Mouse (Mus musculus): ENCODE measurements around the gene Galntl6. TPM values are rescaled to one million over a fixed set of nuclear protein-coding genes. Genes with fewer than 3 reads are reported as not detected.

Galntl6 gene
- polyA plus RNA-seq, 1 experiment: 0.37 TPM

DNA sequence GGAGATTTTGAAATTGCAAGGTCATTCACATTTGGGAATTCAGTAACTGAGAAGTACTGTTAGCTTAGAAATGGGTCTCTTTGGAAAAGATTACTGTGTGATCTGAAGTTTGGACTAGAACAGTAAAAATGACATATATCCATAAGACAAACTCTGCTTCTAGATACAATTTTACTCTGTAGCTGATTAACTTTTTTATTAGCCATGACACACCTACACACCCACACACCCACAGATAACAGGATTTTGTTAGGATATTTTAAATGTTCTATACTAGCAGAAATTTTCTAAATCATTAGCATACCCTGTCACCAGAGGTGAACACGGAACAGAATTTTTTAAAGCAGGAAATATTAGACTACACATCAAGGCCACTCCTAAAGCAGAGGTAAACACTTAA is 722.7 kb downstream of the Galntl6 start:
- H3K4me3 ChIP-seq (replicated peaks; ENCODE audit: control insufficient read depth, low read depth, low read length): no peak overlapping the region
- WGBS: 63% methylated on average over 1 of the region's 1 CpGs
- no peak overlapping the region for H3K27ac ChIP-seq (ENCODE audit: control insufficient read depth, insufficient read depth, low read depth, low read length, poor library complexity)
- TF ChIP-seq CTCF (IDR thresholded peaks at IDR 0.05; ENCODE audit: control insufficient read depth, insufficient read depth, low read length) (no peak), POLR2A (IDR thresholded peaks at IDR 0.05; ENCODE audit: borderline replicate concordance, control insufficient read depth, low read depth, low read length) (no peak)
- no peaks in the 10 kb centered on the region for H3K4me1 ChIP-seq (ENCODE audit: control insufficient read depth, insufficient read depth, low read length)

DNA sequence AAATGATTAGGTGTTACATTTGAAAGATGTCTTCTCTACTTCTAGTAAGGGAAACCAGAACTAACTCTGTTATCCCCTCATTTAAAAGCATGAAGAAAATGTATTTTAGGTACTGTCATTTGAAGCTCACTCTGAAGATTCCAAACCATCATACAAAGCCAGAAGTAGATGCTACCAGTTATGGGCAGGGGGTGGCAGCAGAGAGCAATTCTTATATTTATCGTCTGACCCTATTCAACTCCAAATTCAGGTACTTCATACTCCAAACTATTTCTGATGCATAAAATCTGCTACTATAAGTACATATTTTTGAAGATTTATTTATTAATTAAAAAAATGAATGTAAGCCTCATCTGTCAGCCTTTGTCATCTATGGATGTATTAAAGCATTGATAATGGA is 765.5 kb downstream of the Galntl6 start:
- Histone ChIP-seq H3K4me1 (ENCODE audit: control insufficient read depth, insufficient read depth, low read length) (no peaks in the 10 kb centered on the region), H3K27ac (ENCODE audit: control insufficient read depth, insufficient read depth, low read depth, low read length, poor library complexity) (no peak overlapping the region), H3K4me3 (replicated peaks; ENCODE audit: control insufficient read depth, low read depth, low read length) (no peak overlapping the region)
- 17% methylated on average over 1 of the region's 1 CpGs for WGBS
- TF ChIP-seq CTCF (IDR thresholded peaks at IDR 0.05; ENCODE audit: control insufficient read depth, insufficient read depth, low read length) (no peak), POLR2A (IDR thresholded peaks at IDR 0.05; ENCODE audit: borderline replicate concordance, control insufficient read depth, low read depth, low read length) (no peak)

DNA sequence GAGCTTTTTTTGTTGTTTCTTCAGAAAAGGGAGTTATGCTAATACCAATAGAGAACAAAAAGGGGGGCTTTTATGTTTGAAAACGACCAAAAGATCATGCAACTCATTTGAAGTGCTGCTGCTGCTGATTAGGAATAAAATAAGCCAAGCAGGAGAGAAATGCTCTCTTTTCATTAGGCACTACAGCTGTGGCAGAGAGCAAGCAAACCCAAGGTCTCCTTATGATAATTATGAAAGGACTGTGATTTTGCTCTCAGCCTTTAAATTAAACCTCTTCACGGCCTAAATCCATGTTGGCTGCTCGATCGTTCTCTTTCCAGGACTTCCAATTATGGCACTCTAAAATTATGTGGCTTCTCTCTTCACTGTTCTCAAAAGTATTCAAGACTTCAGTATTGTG is 825.7 kb downstream of the Galntl6 start:
- TF ChIP-seq CTCF (IDR thresholded peaks at IDR 0.05; ENCODE audit: control insufficient read depth, insufficient read depth, low read length) (no peak), POLR2A (IDR thresholded peaks at IDR 0.05; ENCODE audit: borderline replicate concordance, control insufficient read depth, low read depth, low read length) (no peak)
- Histone ChIP-seq H3K4me3 (replicated peaks; ENCODE audit: control insufficient read depth, low read depth, low read length) (no peak overlapping the region), H3K4me1 (ENCODE audit: control insufficient read depth, insufficient read depth, low read length) (no peaks in the 10 kb centered on the region), H3K27ac (ENCODE audit: control insufficient read depth, insufficient read depth, low read depth, low read length, poor library complexity) (no peak overlapping the region)
- WGBS: 75% methylated on average over 4 of the region's 4 CpGs

DNA sequence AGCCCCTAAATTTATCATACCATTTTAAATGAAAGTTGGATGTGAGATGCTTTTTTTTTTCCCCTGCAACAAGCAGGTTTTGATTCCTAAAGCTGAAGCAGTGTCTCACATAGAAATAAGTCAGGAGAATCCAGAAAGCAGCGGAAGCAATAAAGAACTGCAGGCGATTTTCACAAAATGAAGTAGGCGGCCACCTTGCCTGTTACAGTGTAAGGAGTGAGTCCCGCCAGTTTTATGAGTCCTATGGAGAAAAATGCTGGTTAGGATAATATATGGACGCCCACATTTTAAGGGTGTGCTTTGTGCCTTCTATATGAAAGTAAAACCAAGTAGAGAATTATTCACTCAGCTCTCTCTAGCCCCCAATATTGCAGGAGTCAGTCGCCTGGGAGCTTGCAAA is 827.5 kb downstream of the Galntl6 start:
- TF ChIP-seq CTCF (IDR thresholded peaks at IDR 0.05; ENCODE audit: control insufficient read depth, insufficient read depth, low read length) (no peak), POLR2A (IDR thresholded peaks at IDR 0.05; ENCODE audit: borderline replicate concordance, control insufficient read depth, low read depth, low read length) (no peak)
- H3K27ac ChIP-seq (ENCODE audit: control insufficient read depth, insufficient read depth, low read depth, low read length, poor library complexity): no peak overlapping the region
- H3K4me3 ChIP-seq (replicated peaks; ENCODE audit: control insufficient read depth, low read depth, low read length): no peak overlapping the region
- no peaks in the 10 kb centered on the region for H3K4me1 ChIP-seq (ENCODE audit: control insufficient read depth, insufficient read depth, low read length)
- 76% methylated on average over 6 of the region's 6 CpGs for WGBS

DNA sequence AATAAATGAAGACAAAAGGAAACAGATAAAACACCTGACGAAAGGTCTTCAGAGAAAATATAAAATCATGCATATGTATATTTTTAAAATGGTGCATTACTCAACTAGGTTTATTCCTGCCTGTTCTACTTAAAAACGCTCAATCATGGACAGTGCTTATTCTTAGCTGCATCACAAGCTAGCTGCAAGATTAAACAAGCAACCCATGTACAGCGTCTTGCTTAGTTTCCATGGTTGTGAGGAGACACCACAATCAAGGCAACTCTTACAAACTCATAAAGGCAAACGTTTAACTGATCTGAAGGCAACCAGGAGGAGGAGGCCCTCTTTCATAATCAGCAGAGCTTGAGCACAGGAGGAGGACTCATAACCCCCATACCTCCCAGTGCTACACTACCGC is 830.7 kb downstream of the Galntl6 start:
- H3K27ac ChIP-seq (ENCODE audit: control insufficient read depth, insufficient read depth, low read depth, low read length, poor library complexity): no peak overlapping the region
- H3K4me1 ChIP-seq (ENCODE audit: control insufficient read depth, insufficient read depth, low read length): no peaks in the 10 kb centered on the region
- WGBS: 73% methylated on average over 5 of the region's 5 CpGs
- TF ChIP-seq POLR2A (IDR thresholded peaks at IDR 0.05; ENCODE audit: borderline replicate concordance, control insufficient read depth, low read depth, low read length): no peak
- no peak for TF ChIP-seq CTCF (IDR thresholded peaks at IDR 0.05; ENCODE audit: control insufficient read depth, insufficient read depth, low read length)
- H3K4me3 ChIP-seq (replicated peaks; ENCODE audit: control insufficient read depth, low read depth, low read length): no peak overlapping the region

DNA sequence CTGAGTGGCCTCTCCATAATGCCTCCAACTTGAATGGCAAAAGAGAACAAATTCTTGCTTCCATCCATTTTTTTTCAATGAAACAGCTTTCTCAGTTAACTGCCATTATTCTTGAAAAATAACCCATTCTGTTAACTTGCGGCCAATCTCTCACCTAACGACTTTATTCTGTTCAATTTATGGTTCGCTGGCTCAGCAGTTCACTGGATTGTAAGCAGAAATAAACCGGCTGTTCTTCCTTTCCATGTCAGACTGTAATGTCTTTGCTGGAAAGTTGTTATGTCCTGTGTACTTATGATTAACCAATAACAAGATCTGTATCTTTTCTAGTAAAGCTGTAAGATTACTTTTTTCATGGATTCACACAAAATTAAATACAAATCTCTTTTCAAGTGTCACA is 837.8 kb downstream of the Galntl6 start:
- TF ChIP-seq CTCF (IDR thresholded peaks at IDR 0.05; ENCODE audit: control insufficient read depth, insufficient read depth, low read length): no peak
- no peak for TF ChIP-seq POLR2A (IDR thresholded peaks at IDR 0.05; ENCODE audit: borderline replicate concordance, control insufficient read depth, low read depth, low read length)
- Histone ChIP-seq H3K4me3 (replicated peaks; ENCODE audit: control insufficient read depth, low read depth, low read length) (no peak overlapping the region), H3K27ac (ENCODE audit: control insufficient read depth, insufficient read depth, low read depth, low read length, poor library complexity) (no peak overlapping the region), H3K4me1 (ENCODE audit: control insufficient read depth, insufficient read depth, low read length) (no peaks in the 10 kb centered on the region)
- WGBS: 84% methylated on average over 4 of the region's 4 CpGs

DNA sequence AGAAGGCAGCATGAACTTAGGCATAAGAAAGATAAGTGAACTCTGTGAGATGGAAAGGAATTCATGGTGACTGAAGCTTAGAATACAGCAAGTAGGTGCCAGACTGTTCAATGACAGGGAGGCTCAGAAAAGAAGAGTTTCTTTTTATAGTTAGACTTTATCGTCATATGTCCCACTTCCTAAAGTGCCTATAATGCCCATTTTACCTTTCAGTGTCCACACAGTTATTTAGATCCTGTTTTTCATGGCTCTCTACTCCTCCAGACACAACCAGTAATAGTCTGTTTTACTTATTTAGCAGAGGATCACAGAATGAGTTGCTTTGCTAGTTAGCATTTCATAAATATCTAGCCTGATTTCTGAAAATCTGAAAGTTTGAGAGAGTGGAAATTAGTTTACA is 838.7 kb downstream of the Galntl6 start:
- Histone ChIP-seq H3K4me3 (replicated peaks; ENCODE audit: control insufficient read depth, low read depth, low read length) (no peak overlapping the region), H3K4me1 (ENCODE audit: control insufficient read depth, insufficient read depth, low read length) (no peaks in the 10 kb centered on the region), H3K27ac (ENCODE audit: control insufficient read depth, insufficient read depth, low read depth, low read length, poor library complexity) (no peak overlapping the region)
- 78% methylated on average over 1 of the region's 1 CpGs for WGBS
- no peak for TF ChIP-seq CTCF (IDR thresholded peaks at IDR 0.05; ENCODE audit: control insufficient read depth, insufficient read depth, low read length)
- no peak for TF ChIP-seq POLR2A (IDR thresholded peaks at IDR 0.05; ENCODE audit: borderline replicate concordance, control insufficient read depth, low read depth, low read length)

DNA sequence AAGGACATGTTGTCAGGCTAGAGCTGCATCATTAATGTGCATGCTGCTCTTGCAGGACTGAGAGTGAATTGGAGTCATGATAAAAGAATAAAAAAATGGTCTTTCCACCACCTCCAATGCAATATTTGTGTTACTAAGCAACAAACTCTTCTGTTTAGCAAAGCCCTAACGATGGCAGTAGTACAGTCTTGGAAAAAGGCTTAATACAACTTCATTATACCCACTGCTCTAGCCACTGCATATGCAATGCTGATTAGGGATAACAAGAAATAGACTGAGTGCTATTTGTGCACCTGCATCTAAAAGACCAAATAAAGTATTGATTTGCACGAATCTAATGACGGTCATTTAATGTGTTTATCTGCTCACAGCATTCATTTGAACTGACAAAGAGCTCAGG is 880.2 kb downstream of the Galntl6 start:
- TF ChIP-seq POLR2A (IDR thresholded peaks at IDR 0.05; ENCODE audit: borderline replicate concordance, control insufficient read depth, low read depth, low read length) (no peak), CTCF (IDR thresholded peaks at IDR 0.05; ENCODE audit: control insufficient read depth, insufficient read depth, low read length) (no peak)
- Histone ChIP-seq H3K27ac (ENCODE audit: control insufficient read depth, insufficient read depth, low read depth, low read length, poor library complexity) (no peak overlapping the region), H3K4me1 (ENCODE audit: control insufficient read depth, insufficient read depth, low read length) (no peaks in the 10 kb centered on the region), H3K4me3 (replicated peaks; ENCODE audit: control insufficient read depth, low read depth, low read length) (no peak overlapping the region)
- 73% methylated on average over 3 of the region's 3 CpGs for WGBS

DNA sequence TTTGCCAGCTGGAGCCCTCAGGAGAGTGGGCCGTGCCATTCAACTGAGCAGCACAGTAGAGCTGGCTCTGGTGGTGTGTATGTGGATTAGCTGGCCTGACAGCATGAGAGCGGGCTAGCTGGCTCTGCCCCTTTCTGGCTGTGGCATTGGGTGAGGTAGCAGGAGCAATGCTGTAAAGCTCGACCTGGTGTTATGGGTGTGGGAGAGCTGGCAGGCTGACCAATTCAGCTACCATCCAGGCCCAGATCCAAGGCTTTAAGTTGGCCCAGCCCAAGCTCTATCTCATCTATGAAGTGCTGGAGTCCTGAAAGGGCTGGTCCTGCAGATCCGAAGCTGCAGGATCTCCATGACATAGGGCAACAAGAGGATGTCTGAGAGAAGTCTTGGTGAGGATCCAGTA is 886.9 kb downstream of the Galntl6 start:
- no peak overlapping the region for H3K27ac ChIP-seq (ENCODE audit: control insufficient read depth, insufficient read depth, low read depth, low read length, poor library complexity)

More for the DNA sequence above, 886.9 kb downstream of the Galntl6 start:
- WGBS: 79% methylated on average over 4 of the region's 4 CpGs
- TF ChIP-seq CTCF (IDR thresholded peaks at IDR 0.05; ENCODE audit: control insufficient read depth, insufficient read depth, low read length): no peak
- TF ChIP-seq POLR2A (IDR thresholded peaks at IDR 0.05; ENCODE audit: borderline replicate concordance, control insufficient read depth, low read depth, low read length): no peak
- Histone ChIP-seq H3K4me1 (ENCODE audit: control insufficient read depth, insufficient read depth, low read length) (no peaks in the 10 kb centered on the region), H3K4me3 (replicated peaks; ENCODE audit: control insufficient read depth, low read depth, low read length) (no peak overlapping the region)
